Mouse (Mus musculus): ENCODE measurements around the gene Adam30. TPM values are rescaled to one million over a fixed set of nuclear protein-coding genes. Genes with fewer than 3 reads are reported as not detected.

The Adam30 gene
- polyA plus RNA-seq, 1 experiment from 2014 or later: not detected

DNA sequence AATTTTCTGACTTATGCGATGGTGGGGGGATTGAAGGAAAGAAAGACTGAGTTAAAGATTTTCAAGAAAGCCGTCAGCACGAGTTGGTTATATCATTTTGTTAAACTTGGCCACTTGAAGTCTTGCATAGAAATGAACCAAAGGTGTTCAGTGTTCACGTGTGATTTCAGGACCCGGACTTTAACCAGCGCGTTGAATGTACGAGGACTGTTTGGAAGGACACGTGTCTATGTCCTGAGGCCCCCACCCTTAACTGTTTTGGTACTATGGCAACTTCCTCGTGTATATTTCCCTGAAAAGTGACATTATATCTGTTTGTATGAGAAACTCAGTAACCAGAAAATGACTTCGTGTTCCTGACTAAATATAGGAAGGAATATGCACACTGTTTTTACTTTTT is 10.5 kb upstream of the Adam30 start:
- H3K9me3 ChIP-seq: no peaks in the 10 kb centered on the region
- no peak overlapping the region for H3K9ac ChIP-seq
- H3K4me2 ChIP-seq: no peak overlapping the region
- no peak overlapping the region for H3K27ac ChIP-seq
- WGBS: 95% methylated on average over 11 of the region's 11 CpGs
- ATAC-seq (replicated peaks): no peak
- H3K4me1 ChIP-seq: no peaks in the 10 kb centered on the region
- H3K27me3 ChIP-seq (replicated peaks): no peaks in the 10 kb centered on the region
- no peak overlapping the region for H3K4me3 ChIP-seq
- no peaks in the 10 kb centered on the region for H3K36me3 ChIP-seq (replicated peaks)

- WGBS: 91% methylated on average over 10 of the region's 10 CpGs
- Histone ChIP-seq H3K9me3 (no peaks in the 10 kb centered on the region), H3K4me1 (no peaks in the 10 kb centered on the region), H3K4me3 (no peak overlapping the region), H3K9ac (no peak overlapping the region), H3K27me3 (replicated peaks) (no peaks in the 10 kb centered on the region), H3K36me3 (replicated peaks) (no peaks in the 10 kb centered on the region), H3K4me2 (no peak overlapping the region), H3K27ac (no peak overlapping the region)
- ATAC-seq (replicated peaks): no peak
These were observed 9.4 kb upstream of the Adam30 start for GRCm38 (mm10) chr3:98151016-98151415.

- no peak overlapping the region for H3K4me2 ChIP-seq
- no peaks in the 10 kb centered on the region for H3K9me3 ChIP-seq
- no peak for ATAC-seq (replicated peaks)
- H3K9ac ChIP-seq: no peak overlapping the region
- H3K4me1 ChIP-seq: no peaks in the 10 kb centered on the region
- H3K27ac ChIP-seq: no peak overlapping the region
- H3K27me3 ChIP-seq (replicated peaks): no peaks in the 10 kb centered on the region
- no peak overlapping the region for H3K4me3 ChIP-seq
- H3K36me3 ChIP-seq (replicated peaks): no peaks in the 10 kb centered on the region
These were observed 7.0 kb upstream of the Adam30 start for GRCm38 (mm10) chr3:98153460-98153859.

DNA sequence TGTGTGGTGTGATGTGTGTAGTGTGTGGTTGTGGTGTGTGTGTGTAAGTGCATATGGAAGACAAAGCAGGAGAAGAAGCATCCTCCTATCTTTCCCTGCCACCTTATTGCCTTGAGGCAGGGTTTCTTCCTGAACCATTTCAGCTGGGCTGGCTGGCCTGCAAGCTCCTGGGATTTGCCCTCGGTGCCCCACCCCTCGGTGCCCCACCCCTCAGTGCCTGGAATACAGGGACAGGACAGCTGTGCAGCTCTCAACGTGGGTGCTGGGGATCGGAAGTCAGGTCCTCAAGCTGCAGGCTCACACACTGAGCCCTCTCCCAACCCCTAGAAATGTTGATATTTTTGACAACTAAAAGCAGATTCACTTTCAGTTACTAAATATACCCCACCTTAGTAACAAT is 4.3 kb upstream of the Adam30 start:
- no peak overlapping the region for H3K9ac ChIP-seq
- no peak for ATAC-seq (replicated peaks)
- no peaks in the 10 kb centered on the region for H3K4me1 ChIP-seq
- no peak overlapping the region for H3K27ac ChIP-seq
- no peaks in the 10 kb centered on the region for H3K9me3 ChIP-seq
- H3K36me3 ChIP-seq (replicated peaks): no peaks in the 10 kb centered on the region
- H3K4me3 ChIP-seq: no peak overlapping the region
- 50% methylated on average over 4 of the region's 4 CpGs for WGBS
- H3K4me2 ChIP-seq: no peak overlapping the region
- H3K27me3 ChIP-seq (replicated peaks): no peaks in the 10 kb centered on the region

- Histone ChIP-seq H3K4me2 (no peak overlapping the region), H3K4me1 (no peaks in the 10 kb centered on the region), H3K9me3 (no peaks in the 10 kb centered on the region), H3K27ac (no peak overlapping the region), H3K9ac (no peak overlapping the region), H3K27me3 (replicated peaks) (no peaks in the 10 kb centered on the region), H3K4me3 (no peak overlapping the region), H3K36me3 (replicated peaks) (no peaks in the 10 kb centered on the region)
- 77% methylated on average over 2 of the region's 2 CpGs for WGBS
- ATAC-seq (replicated peaks): no peak
These were observed 3.4 kb upstream of the Adam30 start for GRCm38 (mm10) chr3:98157073-98157472.

- WGBS: 66% methylated on average over 2 of the region's 2 CpGs
- no peak overlapping the region for H3K4me2 ChIP-seq
- H3K9me3 ChIP-seq: no peaks in the 10 kb centered on the region
- no peaks in the 10 kb centered on the region for H3K27me3 ChIP-seq (replicated peaks)
- H3K4me1 ChIP-seq: no peaks in the 10 kb centered on the region
- H3K4me3 ChIP-seq: no peak overlapping the region
- no peak overlapping the region for H3K9ac ChIP-seq
- no peak overlapping the region for H3K27ac ChIP-seq
- no peak for ATAC-seq (replicated peaks)
- no peaks in the 10 kb centered on the region for H3K36me3 ChIP-seq (replicated peaks)
These were observed 2.8 kb upstream of the Adam30 start for GRCm38 (mm10) chr3:98157585-98157984.

GRCm38 (mm10) chr3:98158646-98159045 is 1.8 kb upstream of the Adam30 start:
- Histone ChIP-seq H3K4me2 (no peak overlapping the region), H3K9ac (no peak overlapping the region), H3K4me3 (no peak overlapping the region), H3K9me3 (no peaks in the 10 kb centered on the region), H3K27ac (no peak overlapping the region), H3K4me1 (no peaks in the 10 kb centered on the region), H3K27me3 (replicated peaks) (no peaks in the 10 kb centered on the region), H3K36me3 (replicated peaks) (no peaks in the 10 kb centered on the region)
- no peak for ATAC-seq (replicated peaks)
- WGBS: 88% methylated on average over 4 of the region's 4 CpGs

DNA sequence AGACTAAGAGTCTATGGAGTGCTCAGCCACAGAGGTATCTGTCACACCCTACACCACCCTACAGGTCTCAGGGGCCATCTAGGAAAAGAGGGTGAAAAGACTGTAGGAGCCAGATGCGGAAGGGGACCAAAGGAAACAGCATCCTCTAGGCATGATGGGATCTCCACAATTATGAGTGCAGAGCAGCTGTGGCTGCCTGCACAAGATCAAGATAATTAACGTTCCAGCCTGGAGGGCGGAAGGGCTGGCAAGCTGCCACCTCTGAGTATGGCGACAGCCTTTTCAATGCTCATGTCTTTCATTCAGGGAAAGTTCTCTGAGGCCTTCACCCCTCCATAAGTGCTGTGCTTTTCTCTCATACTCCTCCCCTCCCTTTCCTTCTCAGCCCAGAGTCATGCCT is 1.1 kb upstream of the Adam30 start:
- Histone ChIP-seq H3K4me1 (no peaks in the 10 kb centered on the region), H3K27me3 (replicated peaks) (no peaks in the 10 kb centered on the region), H3K36me3 (replicated peaks) (no peaks in the 10 kb centered on the region), H3K4me2 (no peak overlapping the region), H3K9ac (no peak overlapping the region), H3K4me3 (no peak overlapping the region), H3K9me3 (no peaks in the 10 kb centered on the region), H3K27ac (no peak overlapping the region)
- ATAC-seq (replicated peaks): no peak
- WGBS: 40% methylated on average over 4 of the region's 4 CpGs

DNA sequence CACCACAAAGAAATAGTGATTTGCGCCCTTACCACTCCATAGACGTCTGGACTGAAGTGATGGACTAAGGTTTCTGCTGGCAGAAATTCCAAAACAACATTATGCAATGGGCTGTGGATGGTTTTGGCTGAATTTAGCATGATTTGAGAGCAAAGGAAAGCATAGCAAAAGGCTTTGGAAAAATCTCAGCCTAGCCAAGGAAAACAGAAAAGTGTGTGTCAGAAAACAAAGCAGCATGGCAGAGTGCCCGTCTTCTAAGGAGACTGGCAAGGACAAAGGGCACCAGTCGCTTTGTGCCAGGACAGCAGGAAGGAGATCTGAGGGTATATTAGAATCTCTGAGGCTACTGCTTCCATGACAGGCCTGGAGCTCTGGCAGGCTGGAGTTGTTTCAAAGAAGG is 17.9 kb downstream of the Adam30 start:
- Histone ChIP-seq H3K27ac (no peak overlapping the region), H3K9me3 (peaks cover 5% of the 10 kb centered on the region; the same call in 1 of the 2 replicates)
- ATAC-seq (replicated peaks): no peak

DNA sequence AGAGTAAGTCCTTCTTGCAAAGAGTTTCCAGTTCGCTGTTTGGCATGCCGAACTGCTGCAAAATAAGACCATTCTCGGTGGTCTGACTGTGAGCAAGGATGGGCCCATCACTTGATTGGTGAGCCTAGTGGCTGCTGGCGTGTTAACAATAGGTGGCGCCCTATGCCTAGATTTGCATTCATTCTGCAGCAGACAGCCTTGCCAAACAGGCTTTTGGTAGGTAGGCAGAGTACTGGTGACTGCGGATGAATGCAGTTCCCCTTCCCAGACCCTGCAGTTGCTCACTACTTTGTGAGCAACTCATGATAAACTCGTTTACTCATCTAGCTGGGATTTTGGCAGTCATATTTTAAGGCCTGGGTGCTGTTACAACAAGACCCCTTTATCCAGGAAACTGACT is 20.4 kb downstream of the Adam30 start:
- ATAC-seq (replicated peaks): no peak
- no peak overlapping the region for H3K9ac ChIP-seq
- H3K4me2 ChIP-seq: no peak overlapping the region
- WGBS: 23% methylated on average over 7 of the region's 7 CpGs
- H3K36me3 ChIP-seq (replicated peaks): no peaks in the 10 kb centered on the region
- H3K27me3 ChIP-seq (replicated peaks): no peaks in the 10 kb centered on the region
- no peak overlapping the region for H3K27ac ChIP-seq
- H3K4me3 ChIP-seq: no peak overlapping the region
- peaks cover 3% of the 10 kb centered on the region; the same call in 1 of the 2 replicates for H3K4me1 ChIP-seq
- no peaks in the 10 kb centered on the region for H3K9me3 ChIP-seq

More for the DNA sequence above, 17.9 kb downstream of the Adam30 start:
- WGBS: 70% methylated on average over 4 of the region's 4 CpGs
- H3K4me2 ChIP-seq: no peak overlapping the region
- no peak overlapping the region for H3K9ac ChIP-seq
- no peak overlapping the region for H3K4me3 ChIP-seq
- H3K36me3 ChIP-seq (replicated peaks): no peaks in the 10 kb centered on the region
- H3K4me1 ChIP-seq: no peaks in the 10 kb centered on the region
- H3K27me3 ChIP-seq (replicated peaks): no peaks in the 10 kb centered on the region

DNA sequence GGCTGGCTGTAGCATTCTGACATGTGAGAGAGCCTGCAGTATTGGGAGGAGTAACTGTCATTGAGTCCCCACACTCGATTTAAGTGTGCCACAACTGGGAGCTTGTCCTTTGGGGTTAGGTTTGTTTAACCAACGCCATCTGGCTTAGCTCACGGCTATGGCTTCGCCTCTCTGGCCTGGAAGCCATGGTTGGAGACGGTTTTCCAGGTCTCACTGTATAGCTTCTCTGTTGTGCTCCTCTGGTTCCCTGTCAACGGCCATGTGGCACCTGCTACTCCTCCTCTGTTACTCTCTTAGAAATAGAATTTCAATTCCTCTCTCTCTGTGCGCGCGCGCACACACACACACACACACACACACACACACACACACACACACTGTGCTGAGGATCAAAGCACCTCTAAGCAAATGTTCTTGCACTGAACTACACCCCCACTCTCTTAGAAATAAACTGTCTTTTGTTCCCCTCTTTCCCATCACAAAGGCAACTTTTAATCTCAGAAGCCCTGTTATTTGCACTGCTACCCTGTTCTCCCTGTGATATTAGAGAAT is 24.8 kb downstream of the Adam30 start:
- H3K4me1 ChIP-seq: peaks cover 3% of the 10 kb centered on the region; the same call in 1 of the 2 replicates
- no peak overlapping the region for H3K9ac ChIP-seq
- no peaks in the 10 kb centered on the region for H3K9me3 ChIP-seq
- 31% methylated on average over 9 of the region's 10 CpGs for WGBS
- H3K27ac ChIP-seq: no peak overlapping the region
- ATAC-seq (replicated peaks): peak; percentile 52; the same call in 1 of the 2 replicates
- H3K4me2 ChIP-seq: no peak overlapping the region
- H3K4me3 ChIP-seq: no peak overlapping the region
- no peaks in the 10 kb centered on the region for H3K27me3 ChIP-seq (replicated peaks)
- H3K36me3 ChIP-seq (replicated peaks): no peaks in the 10 kb centered on the region

GRCm38 (mm10) chr3:98187777-98188176 is 27.3 kb downstream of the Adam30 start:
- ATAC-seq (replicated peaks): no peak
- 89% methylated on average over 3 of the region's 3 CpGs for WGBS
- Histone ChIP-seq H3K4me3 (no peak overlapping the region), H3K9ac (no peak overlapping the region), H3K27ac (no peak overlapping the region), H3K4me2 (no peak overlapping the region), H3K4me1 (peaks cover 3% of the 10 kb centered on the region; the same call in 1 of the 2 replicates), H3K9me3 (no peaks in the 10 kb centered on the region), H3K36me3 (replicated peaks) (no peaks in the 10 kb centered on the region), H3K27me3 (replicated peaks) (no peaks in the 10 kb centered on the region)

GRCm38 (mm10) chr3:98197711-98198532 is 37.5 kb downstream of the Adam30 start:
- Histone ChIP-seq H3K36me3 (replicated peaks) (no peaks in the 10 kb centered on the region), H3K4me3 (no peak overlapping the region), H3K9me3 (no peaks in the 10 kb centered on the region), H3K4me2 (no peak overlapping the region), H3K27ac (no peak overlapping the region), H3K4me1 (0 out of 2 replicates have a peak, but pooled peaks cover 11% of the 10 kb centered on the region), H3K9ac (no peak overlapping the region), H3K27me3 (replicated peaks) (no peaks in the 10 kb centered on the region)
- ATAC-seq (replicated peaks): peak; percentile 56; the same call in 1 of the 2 replicates
- WGBS: 4% methylated on average over 9 of the region's 9 CpGs
